Mouse (Mus musculus) heart, adult 9 months (tissue): ENCODE measurements around the gene Fcamr.
A peak's percentile ranks its signal among the peaks of the same experiment; 100 is the strongest.

Experiments
- DNase-seq, 2 experiments: peaks; one replicate each; pipeline ENCODE4 v3.0.0; 2022; ENCODE audit warnings: low spot score in 2 of 2

Fcamr gene

GRCm38 (mm10) chr1:130854819-130855218 is 54.1 kb downstream of the Fcamr start:
- no peak for DNase-seq

GRCm38 (mm10) chr1:130855723-130856122 is 55.0 kb downstream of the Fcamr start:
- DNase-seq, result no peak

- DNase-seq, result no peak
Observed at GRCm38 (mm10) chr1:130857456-130857855, 56.8 kb downstream of the Fcamr start.

- peak; percentile 3 to 10 for DNase-seq
Observed at GRCm38 (mm10) chr1:130864238-130864637, 63.5 kb downstream of the Fcamr start.
